Mouse (Mus musculus) monocyte, adult 5-6 weeks (primary cell): ENCODE measurements around the gene Dnm1. TPM values are rescaled to one million over a fixed set of nuclear protein-coding genes. Genes with fewer than 3 reads are reported as not detected.

Experiments used
- ATAC-seq: fragments of 153-309, 156-312 bp; replicated peaks from 2 replicates; pipeline ENCODE4 v1.8.0; 2017; ENCODE audit warnings: mild to moderate bottlenecking; ENCODE audit not compliant: low TSS enrichment, insufficient number of reproducible peaks, severe bottlenecking, poor library complexity, low FRiP score
- total RNA-seq: library from RNA; stranded (forward); fragments of 200-1000, 200-491, 200-594 nt; gene quantifications from 3 replicates; pipeline ENCODE4 v1.2.3, GENCODE M21; 2017

The Dnm1 gene
- total RNA-seq, 1 experiment from 2014 or later, result not detected

GRCm38 (mm10) chr2:32343351-32343671 lies 9.8 kb downstream of the Dnm1 start:
- ATAC-seq, result no peak

GRCm38 (mm10) chr2:32342539-32343350 lies 10.4 kb downstream of the Dnm1 start:
- no peak for ATAC-seq

DNA sequence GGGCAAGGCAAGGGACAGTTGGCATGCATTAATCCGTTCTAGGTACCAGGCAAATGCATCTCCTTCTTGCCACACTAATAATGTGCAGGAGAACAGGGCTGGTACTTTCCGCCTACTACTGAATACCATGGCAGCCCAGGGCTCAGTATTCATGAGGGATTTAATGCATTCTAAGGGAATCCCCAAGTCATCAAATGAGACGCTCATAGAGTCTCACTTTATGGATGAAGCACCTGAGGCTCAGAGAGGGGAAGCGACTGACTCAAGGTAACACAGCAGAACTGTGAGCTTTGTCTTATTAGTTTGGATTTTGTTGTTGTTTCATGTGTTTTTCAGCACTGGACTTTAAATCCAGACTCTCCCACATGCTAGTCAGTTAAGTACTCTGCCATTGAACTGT lies 11.1 kb downstream of the Dnm1 start:
- no peak for ATAC-seq

GRCm38 (mm10) chr2:32341634-32341939 lies 11.6 kb downstream of the Dnm1 start:
- ATAC-seq, result no peak

DNA sequence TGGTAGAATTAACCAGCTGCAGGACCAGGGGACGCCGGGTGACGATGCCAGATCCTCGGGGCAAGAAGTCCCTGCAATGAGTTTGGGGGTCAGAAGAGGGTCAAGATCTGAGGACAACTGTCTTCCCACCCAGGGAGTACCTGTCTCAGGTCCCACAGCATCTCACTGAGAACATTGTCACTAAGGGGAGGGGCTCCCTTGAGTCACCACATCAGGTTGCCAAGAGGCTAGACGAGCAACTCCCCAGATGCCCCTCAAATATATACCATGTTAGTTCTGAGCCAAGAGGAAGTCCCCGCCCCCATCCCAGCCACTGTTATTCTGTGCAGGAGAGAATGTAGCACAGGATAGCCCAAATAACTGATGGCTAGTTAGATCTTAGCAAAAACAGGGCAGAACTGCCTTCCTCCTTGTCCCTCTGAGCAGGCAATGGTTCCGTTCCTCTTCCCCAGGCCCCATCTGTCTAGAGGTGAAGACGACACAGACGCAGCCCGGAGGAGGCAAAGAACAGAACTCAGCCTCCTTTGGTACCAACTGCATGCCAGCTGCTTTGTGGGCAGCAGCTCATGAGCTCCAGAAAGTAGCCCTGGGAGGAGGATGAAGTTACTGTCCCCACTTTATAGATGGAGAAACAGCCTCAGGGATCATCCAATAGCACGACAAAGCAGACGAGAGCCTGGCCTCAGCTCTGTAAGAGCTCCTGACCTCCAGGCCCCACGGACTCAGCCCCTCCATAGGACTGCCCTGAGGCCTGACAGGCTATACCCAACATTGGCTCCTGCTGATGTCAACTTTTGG lies 12.1 kb downstream of the Dnm1 start:
- no peak for ATAC-seq

DNA sequence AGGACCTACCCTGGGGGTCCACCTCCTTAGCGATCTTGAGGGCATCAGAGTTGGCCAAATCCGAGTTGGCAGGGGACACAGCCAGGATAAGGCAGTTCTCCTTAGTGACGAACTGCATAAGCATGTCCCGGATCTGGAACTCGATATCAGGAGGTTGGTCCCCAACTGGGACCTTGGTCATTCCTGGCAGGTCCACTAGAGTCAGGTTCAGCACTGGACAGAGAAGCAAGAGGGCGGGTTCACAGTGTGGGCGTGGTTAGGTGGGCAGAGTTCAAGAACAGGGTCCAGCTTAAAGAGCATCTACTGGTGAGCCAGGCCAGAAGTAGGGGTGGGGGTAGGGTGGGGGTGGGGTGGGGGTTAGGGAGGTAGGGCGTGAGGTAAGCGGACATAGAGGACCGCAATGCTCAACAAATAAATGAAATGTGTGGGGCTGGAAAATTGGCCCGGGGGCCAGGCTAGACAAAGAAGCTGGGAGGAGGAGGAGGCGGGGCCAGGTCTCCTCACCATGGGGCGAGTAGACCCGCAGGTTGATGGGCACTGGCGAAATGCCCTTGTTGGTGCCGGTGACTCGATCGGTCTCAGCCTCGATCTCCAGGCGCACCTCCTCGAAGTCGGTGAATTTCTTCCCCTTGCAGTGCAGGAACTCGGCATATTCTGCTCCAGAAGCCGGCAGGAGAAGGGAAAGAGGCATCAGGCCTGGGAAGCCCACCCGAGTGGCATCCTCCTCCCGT lies 13.1 kb downstream of the Dnm1 start:
- no peak for ATAC-seq

GRCm38 (mm10) chr2:32335888-32336287 lies 17.2 kb downstream of the Dnm1 start:
- ATAC-seq, result no peak

GRCm38 (mm10) chr2:32332159-32332558 lies 21.0 kb downstream of the Dnm1 start:
- no peak for ATAC-seq

DNA sequence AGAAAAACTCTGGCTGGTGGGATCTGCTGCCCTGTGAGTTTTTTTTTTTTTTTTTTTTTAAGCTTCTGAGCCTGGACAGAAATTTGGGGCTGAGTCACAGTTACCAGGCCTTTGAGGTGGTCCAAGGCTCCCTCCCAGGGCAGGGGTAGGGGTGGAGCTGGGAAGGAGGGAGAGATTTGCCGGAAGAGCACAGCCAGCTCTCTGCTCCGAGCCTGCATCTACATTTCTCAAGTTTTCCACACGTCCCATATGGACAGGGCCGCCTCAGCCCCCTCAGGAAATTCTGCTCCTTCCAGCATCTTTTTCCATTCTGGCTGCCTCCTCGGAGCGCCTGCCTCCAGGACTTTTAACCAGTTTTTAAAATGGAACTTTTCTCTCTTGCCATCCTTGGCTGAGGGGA lies 23.6 kb downstream of the Dnm1 start:
- no peak for ATAC-seq

DNA sequence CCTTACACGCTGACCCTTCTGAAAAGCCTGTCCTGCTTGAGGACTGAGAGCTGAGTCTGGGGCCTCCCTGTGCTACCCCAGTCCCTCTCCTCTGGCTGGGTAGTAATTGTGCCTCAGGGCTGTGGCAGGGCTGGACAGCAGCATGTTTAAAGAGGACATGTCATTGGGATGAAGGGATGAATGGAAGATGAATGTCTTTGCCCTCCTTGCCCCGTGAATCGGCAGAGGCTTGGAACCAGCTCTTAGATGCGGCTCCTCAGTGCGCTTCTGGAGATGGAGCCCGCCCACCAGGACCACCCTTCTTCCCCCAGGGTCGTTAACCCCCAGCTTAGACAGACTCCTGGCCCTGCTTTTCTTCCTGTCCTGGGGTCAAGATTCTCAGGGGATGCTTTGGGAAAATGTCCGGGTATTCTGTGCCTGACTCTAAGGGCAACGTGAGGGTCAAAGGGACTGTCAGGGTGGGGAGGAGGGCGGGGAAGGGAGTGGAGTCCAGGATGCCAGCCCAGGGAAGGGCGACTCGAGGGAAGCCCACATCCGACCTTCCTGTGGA lies 24.2 kb downstream of the Dnm1 start:
- no peak for ATAC-seq

GRCm38 (mm10) chr2:32327200-32327599 lies 25.9 kb downstream of the Dnm1 start:
- ATAC-seq, result no peak

- no peak for ATAC-seq
Measured at GRCm38 (mm10) chr2:32325342-32325741, 27.8 kb downstream of the Dnm1 start.

DNA sequence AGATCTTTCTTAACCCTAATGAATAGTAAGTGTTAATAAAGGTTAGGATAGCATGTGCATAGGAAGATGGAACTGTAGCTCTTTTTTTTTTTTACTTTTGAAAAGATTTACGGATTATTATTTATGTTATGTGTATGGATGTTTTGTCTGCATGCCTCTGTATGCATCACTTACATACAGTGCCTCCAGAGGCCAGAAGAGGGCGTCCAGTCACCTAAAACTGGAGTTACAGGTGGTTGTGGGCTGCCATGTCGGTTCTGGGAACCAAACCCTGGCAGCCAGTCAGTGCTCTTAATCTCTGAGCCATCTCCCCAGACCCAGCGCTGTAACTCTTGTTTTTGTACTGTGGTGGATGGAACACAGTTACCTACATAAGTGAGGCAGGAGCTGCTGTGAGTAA lies 28.8 kb downstream of the Dnm1 start:
- ATAC-seq, result no peak

GRCm38 (mm10) chr2:32322754-32323741 lies 30.1 kb downstream of the Dnm1 start:
- ATAC-seq, result no peak

GRCm38 (mm10) chr2:32321591-32322298 lies 31.4 kb downstream of the Dnm1 start:
- ATAC-seq, result no peak

- no peak for ATAC-seq
Measured at GRCm38 (mm10) chr2:32320721-32321120, 32.4 kb downstream of the Dnm1 start.

- ATAC-seq, result no peak
Measured at GRCm38 (mm10) chr2:32319586-32320580, 33.3 kb downstream of the Dnm1 start.
